Mouse (Mus musculus): ENCODE measurements around the gene B4galt2. TPM values are rescaled to one million over a fixed set of nuclear protein-coding genes. Genes with fewer than 3 reads are reported as not detected.

B4galt2 gene
- polyA plus RNA-seq, 1 experiment from 2014 or later = 38.7 TPM

GRCm38 (mm10) chr4:117846261-117846660, 37.0 kb downstream of the B4galt2 start:
- H3K27me3 ChIP-seq = no peaks in the 10 kb centered on the region
- no peak overlapping the region for H3K9ac ChIP-seq
- H3K9me3 ChIP-seq = no peaks in the 10 kb centered on the region
- H3K4me1 ChIP-seq = no peaks in the 10 kb centered on the region
- H3K4me2 ChIP-seq = no peak overlapping the region
- peaks cover 22% of the 10 kb centered on the region; the same call in 1 of the 2 replicates for H3K36me3 ChIP-seq
- H3K4me3 ChIP-seq = no peak overlapping the region
- H3K27ac ChIP-seq = no peak overlapping the region
- ATAC-seq (ENCODE audit: insufficient number of reproducible peaks, insufficient read depth, low FRiP score, low TSS enrichment, low read depth) = no peak
- 92% methylated on average over 4 of the region's 4 CpGs for WGBS

GRCm38 (mm10) chr4:117845316-117845715, 38.0 kb downstream of the B4galt2 start:
- 83% methylated on average over 11 of the region's 11 CpGs for WGBS
- no peak overlapping the region for H3K4me2 ChIP-seq
- H3K27me3 ChIP-seq = no peaks in the 10 kb centered on the region
- H3K9me3 ChIP-seq = no peaks in the 10 kb centered on the region
- no peak overlapping the region for H3K9ac ChIP-seq
- ATAC-seq (ENCODE audit: insufficient number of reproducible peaks, insufficient read depth, low FRiP score, low TSS enrichment, low read depth) = no peak
- no peaks in the 10 kb centered on the region for H3K4me1 ChIP-seq
- no peak overlapping the region for H3K4me3 ChIP-seq
- peaks cover 22% of the 10 kb centered on the region; the same call in 1 of the 2 replicates for H3K36me3 ChIP-seq
- H3K27ac ChIP-seq = no peak overlapping the region

- no peaks in the 10 kb centered on the region for H3K27me3 ChIP-seq
These were observed 38.8 kb downstream of the B4galt2 start for GRCm38 (mm10) chr4:117844467-117844866.

GRCm38 (mm10) chr4:117843101-117843500, 40.2 kb downstream of the B4galt2 start:
- Histone ChIP-seq H3K27ac (no peak overlapping the region), H3K4me2 (no peak overlapping the region), H3K36me3 (peaks cover 22% of the 10 kb centered on the region; the same call in 1 of the 2 replicates), H3K9me3 (no peaks in the 10 kb centered on the region), H3K9ac (no peak overlapping the region), H3K27me3 (no peaks in the 10 kb centered on the region), H3K4me1 (no peaks in the 10 kb centered on the region), H3K4me3 (no peak overlapping the region)
- no peak for ATAC-seq (ENCODE audit: insufficient number of reproducible peaks, insufficient read depth, low FRiP score, low TSS enrichment, low read depth)
- 86% methylated on average over 5 of the region's 5 CpGs for WGBS

More at GRCm38 (mm10) chr4:117844467-117844866, 38.8 kb downstream of the B4galt2 start:
- Histone ChIP-seq H3K4me2 (no peak overlapping the region), H3K9me3 (no peaks in the 10 kb centered on the region), H3K36me3 (peaks cover 22% of the 10 kb centered on the region; the same call in 1 of the 2 replicates), H3K27ac (no peak overlapping the region), H3K4me3 (no peak overlapping the region), H3K9ac (no peak overlapping the region), H3K4me1 (no peaks in the 10 kb centered on the region)
- ATAC-seq (ENCODE audit: insufficient number of reproducible peaks, insufficient read depth, low FRiP score, low TSS enrichment, low read depth) = no peak
- 85% methylated on average over 5 of the region's 5 CpGs for WGBS

GRCm38 (mm10) chr4:117841566-117841965, 41.7 kb downstream of the B4galt2 start:
- no peak overlapping the region for H3K9ac ChIP-seq
- no peak overlapping the region for H3K4me2 ChIP-seq
- no peaks in the 10 kb centered on the region for H3K9me3 ChIP-seq
- no peak overlapping the region for H3K4me3 ChIP-seq
- WGBS = 72% methylated on average over 3 of the region's 3 CpGs
- H3K4me1 ChIP-seq = peaks cover 11% of the 10 kb centered on the region
- H3K36me3 ChIP-seq = peaks cover 22% of the 10 kb centered on the region; the same call in 1 of the 2 replicates
- H3K27me3 ChIP-seq = no peaks in the 10 kb centered on the region
- no peak for ATAC-seq (ENCODE audit: insufficient number of reproducible peaks, insufficient read depth, low FRiP score, low TSS enrichment, low read depth)
- H3K27ac ChIP-seq = no peak overlapping the region

- Histone ChIP-seq H3K4me2 (no peak overlapping the region), H3K27me3 (no peaks in the 10 kb centered on the region), H3K9ac (no peak overlapping the region), H3K36me3 (peaks cover 20% of the 10 kb centered on the region; the same call in 1 of the 2 replicates), H3K4me1 (peaks cover 11% of the 10 kb centered on the region), H3K9me3 (no peaks in the 10 kb centered on the region), H3K4me3 (no peak overlapping the region), H3K27ac (no peak overlapping the region)
- ATAC-seq (ENCODE audit: insufficient number of reproducible peaks, insufficient read depth, low FRiP score, low TSS enrichment, low read depth) = no peak
- 91% methylated on average over 5 of the region's 5 CpGs for WGBS
These were observed 42.5 kb downstream of the B4galt2 start for GRCm38 (mm10) chr4:117840821-117841220.

- WGBS = 78% methylated on average over 6 of the region's 6 CpGs
- H3K4me2 ChIP-seq = no peak overlapping the region
- H3K4me1 ChIP-seq = peaks cover 16% of the 10 kb centered on the region
- 0 out of 2 replicates have a peak, but pooled peaks cover 14% of the 10 kb centered on the region for H3K36me3 ChIP-seq
- H3K4me3 ChIP-seq = no peak overlapping the region
- H3K9ac ChIP-seq = no peak overlapping the region
- H3K27me3 ChIP-seq = no peaks in the 10 kb centered on the region
- no peaks in the 10 kb centered on the region for H3K9me3 ChIP-seq
- no peak overlapping the region for H3K27ac ChIP-seq
- no peak for ATAC-seq (ENCODE audit: insufficient number of reproducible peaks, insufficient read depth, low FRiP score, low TSS enrichment, low read depth)
These were observed 43.9 kb downstream of the B4galt2 start for GRCm38 (mm10) chr4:117839366-117839765.

GRCm38 (mm10) chr4:117837271-117837670, 46.0 kb downstream of the B4galt2 start:
- no peaks in the 10 kb centered on the region for H3K9me3 ChIP-seq
- H3K27ac ChIP-seq = no peak overlapping the region
- no peak overlapping the region; the same call in 1 of the 2 replicates for H3K4me2 ChIP-seq
- H3K9ac ChIP-seq = no peak overlapping the region
- peaks cover 19% of the 10 kb centered on the region for H3K4me1 ChIP-seq
- ATAC-seq (ENCODE audit: insufficient number of reproducible peaks, insufficient read depth, low FRiP score, low TSS enrichment, low read depth) = no peak
- no peaks in the 10 kb centered on the region for H3K27me3 ChIP-seq
- WGBS = 68% methylated on average over 4 of the region's 4 CpGs
- H3K4me3 ChIP-seq = 0 out of 2 replicates have a peak overlapping the region, but pooled peaks have one; percentile 87
- H3K36me3 ChIP-seq = no peaks in the 10 kb centered on the region

- Histone ChIP-seq H3K4me3 (peak overlapping the region; percentile 87), H3K4me2 (peak overlapping the region; percentile 83), H3K27ac (peak overlapping the region; percentile 92), H3K27me3 (no peaks in the 10 kb centered on the region), H3K9me3 (no peaks in the 10 kb centered on the region), H3K36me3 (no peaks in the 10 kb centered on the region), H3K9ac (peak overlapping the region; percentile 85), H3K4me1 (peaks cover 19% of the 10 kb centered on the region)
- ATAC-seq (ENCODE audit: insufficient number of reproducible peaks, insufficient read depth, low FRiP score, low TSS enrichment, low read depth) = peak; percentile 83
- 0% methylated on average over 48 of the region's 48 CpGs for WGBS
These were observed 47.0 kb downstream of the B4galt2 start for GRCm38 (mm10) chr4:117836204-117836767.

- Histone ChIP-seq H3K4me2 (peak overlapping the region; percentile 83), H3K27ac (peak overlapping the region; percentile 92), H3K9me3 (no peaks in the 10 kb centered on the region), H3K36me3 (no peaks in the 10 kb centered on the region), H3K4me1 (peaks cover 19% of the 10 kb centered on the region), H3K4me3 (peak overlapping the region; percentile 87), H3K9ac (peak overlapping the region; percentile 85), H3K27me3 (peaks cover 2% of the 10 kb centered on the region; the same call in 1 of the 2 replicates)
- no peak for ATAC-seq (ENCODE audit: insufficient number of reproducible peaks, insufficient read depth, low FRiP score, low TSS enrichment, low read depth)
- WGBS = under 1% methylated on average over 59 of the region's 60 CpGs
These were observed 47.7 kb downstream of the B4galt2 start for GRCm38 (mm10) chr4:117835531-117836111.

- Histone ChIP-seq H3K4me1 (peaks cover 24% of the 10 kb centered on the region), H3K27ac (peak overlapping the region; percentile 92), H3K27me3 (peaks cover 3% of the 10 kb centered on the region; the same call in 1 of the 2 replicates), H3K4me2 (peak overlapping the region; percentile 83), H3K9me3 (no peaks in the 10 kb centered on the region), H3K36me3 (no peaks in the 10 kb centered on the region), H3K9ac (peak overlapping the region; percentile 85), H3K4me3 (peak overlapping the region; percentile 87)
- ATAC-seq (ENCODE audit: insufficient number of reproducible peaks, insufficient read depth, low FRiP score, low TSS enrichment, low read depth) = peak; percentile 46; the same call in 1 of the 2 replicates
- 1% methylated on average over 32 of the region's 36 CpGs for WGBS
These were observed 48.3 kb downstream of the B4galt2 start for GRCm38 (mm10) chr4:117834845-117835530.
